Mouse (Mus musculus): Measurements from ENCODE around the gene Papolb.

Papolb gene

DNA sequence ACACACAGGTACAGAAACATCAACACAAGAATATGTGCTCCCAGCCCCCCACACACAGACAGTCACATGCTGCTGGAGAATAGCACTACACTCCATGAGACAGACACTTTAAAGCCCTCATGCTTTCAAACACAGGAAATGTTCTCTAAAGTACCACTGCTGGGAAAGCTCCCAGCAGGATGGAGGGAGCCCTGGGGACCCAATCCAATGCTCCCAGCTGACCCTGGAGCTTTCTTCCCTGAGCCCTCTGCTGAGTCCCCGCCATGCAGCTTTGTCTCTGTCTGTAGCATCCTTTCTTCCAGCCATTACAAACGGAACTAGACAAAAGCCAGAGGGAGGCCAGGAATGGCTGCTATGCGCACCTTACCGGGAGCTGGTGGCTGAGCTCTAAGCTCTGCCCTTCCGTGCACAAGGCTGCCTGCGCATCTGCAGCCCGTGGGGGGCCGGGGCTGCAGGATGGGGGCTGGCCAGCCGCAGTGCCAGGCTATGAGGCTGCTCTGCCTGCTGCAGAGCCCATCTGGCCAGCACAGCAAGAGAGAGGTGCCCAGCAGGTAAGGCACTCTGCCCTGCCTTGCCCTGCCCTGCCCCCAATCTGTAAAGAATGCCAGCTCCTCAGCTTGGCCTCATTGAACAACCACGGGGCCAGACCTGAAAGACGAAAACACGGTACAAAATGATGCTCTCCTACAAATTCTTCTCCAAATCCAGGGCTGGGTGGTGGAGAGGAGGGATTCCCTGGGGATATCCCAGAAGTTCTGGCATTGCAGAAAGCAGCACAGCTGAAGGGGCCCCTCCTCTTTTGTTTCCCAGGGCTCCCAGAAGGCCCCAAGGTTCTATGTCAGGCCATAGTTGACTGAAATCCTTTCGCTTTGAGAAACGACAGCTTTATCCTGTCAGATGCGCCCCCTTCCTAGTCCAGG, 20.5 kb downstream of the Papolb start:
- Histone ChIP-seq H3K27me3 (ENCODE audit: insufficient read depth, low read length) (no peaks in the 10 kb centered on the region), H3K4me3 (replicated peaks; ENCODE audit: low read length) (peak overlapping the region; percentile 63), H3K4me1 (replicated peaks; ENCODE audit: low read depth, low read length) (peaks cover 45% of the 10 kb centered on the region), H3K36me3 (ENCODE audit: insufficient read depth, low read length) (peaks cover 23% of the 10 kb centered on the region), H3K9me3 (ENCODE audit: low read length) (no peaks in the 10 kb centered on the region)
- TF ChIP-seq NANOG (IDR thresholded peaks at IDR 0.05; ENCODE audit: borderline replicate concordance, low read length) (peak; percentile 26; the same call in 1 of the 2 replicates), CTCF (conservative IDR thresholded peaks at IDR 0.05; ENCODE audit: low read length) (no peak), POU5F1 (IDR thresholded peaks at IDR 0.05; ENCODE audit: borderline replicate concordance, low read length) (no peak)

DNA sequence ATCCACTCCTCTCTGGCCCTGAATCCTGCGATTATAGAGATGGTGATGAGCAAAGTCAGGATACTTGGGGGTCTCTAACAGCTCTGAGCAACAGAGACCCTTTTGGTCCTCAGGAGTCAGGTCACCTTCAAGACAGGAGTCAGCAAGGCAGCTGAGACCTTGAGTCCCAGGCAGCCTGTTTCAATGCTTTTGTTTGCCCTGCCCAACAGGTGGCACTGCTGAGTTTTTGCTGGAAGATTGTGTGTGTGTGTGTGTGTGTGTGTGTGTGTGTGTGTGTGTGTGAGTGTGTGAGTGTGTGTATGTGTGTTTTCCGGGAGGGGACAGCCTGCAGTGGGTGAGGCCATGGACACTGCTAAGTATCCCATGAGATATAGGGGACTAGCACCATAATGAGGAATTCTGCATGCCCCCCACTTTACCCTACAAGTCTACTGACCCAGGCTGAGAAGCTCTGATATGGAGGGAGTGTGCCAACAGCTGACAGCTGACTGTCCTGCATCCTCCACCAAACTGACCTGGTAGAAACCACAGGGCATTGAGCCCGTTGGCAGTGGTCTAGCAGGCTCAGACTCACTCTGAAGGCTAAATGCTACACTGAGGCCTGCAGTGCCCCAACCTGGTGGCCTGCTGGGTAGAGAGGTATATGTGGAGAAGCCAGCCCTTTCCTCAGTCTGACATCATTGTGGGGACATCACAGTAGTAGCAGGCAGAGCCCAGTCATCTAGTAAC, 24.0 kb downstream of the Papolb start:
- Histone ChIP-seq H3K9me3 (ENCODE audit: low read length) (no peaks in the 10 kb centered on the region), H3K4me3 (replicated peaks; ENCODE audit: low read length) (peak overlapping the region; percentile 57), H3K27me3 (ENCODE audit: insufficient read depth, low read length) (no peaks in the 10 kb centered on the region), H3K36me3 (ENCODE audit: insufficient read depth, low read length) (peaks cover 29% of the 10 kb centered on the region), H3K4me1 (replicated peaks; ENCODE audit: low read depth, low read length) (peaks cover 80% of the 10 kb centered on the region)
- TF ChIP-seq CTCF (conservative IDR thresholded peaks at IDR 0.05; ENCODE audit: low read length) (no peak; the same call in 1 of the 2 replicates), POU5F1 (IDR thresholded peaks at IDR 0.05; ENCODE audit: borderline replicate concordance, low read length) (no peak), NANOG (IDR thresholded peaks at IDR 0.05; ENCODE audit: borderline replicate concordance, low read length) (no peak)

- TF ChIP-seq NANOG (IDR thresholded peaks at IDR 0.05; ENCODE audit: borderline replicate concordance, low read length) (no peak), POU5F1 (IDR thresholded peaks at IDR 0.05; ENCODE audit: borderline replicate concordance, low read length) (no peak), CTCF (conservative IDR thresholded peaks at IDR 0.05; ENCODE audit: low read length) (no peak)
- H3K4me1 ChIP-seq (replicated peaks; ENCODE audit: low read depth, low read length): peaks cover 83% of the 10 kb centered on the region
- H3K27me3 ChIP-seq (ENCODE audit: insufficient read depth, low read length): no peaks in the 10 kb centered on the region
- H3K36me3 ChIP-seq (ENCODE audit: insufficient read depth, low read length): peaks cover 29% of the 10 kb centered on the region
- H3K4me3 ChIP-seq (replicated peaks; ENCODE audit: low read length): no peak overlapping the region
- no peaks in the 10 kb centered on the region for H3K9me3 ChIP-seq (ENCODE audit: low read length)
These were observed 25.7 kb downstream of the Papolb start for GRCm38 (mm10) chr5:142504175-142504574.

GRCm38 (mm10) chr5:142502414-142502813, 27.5 kb downstream of the Papolb start:
- no peaks in the 10 kb centered on the region for H3K9me3 ChIP-seq (ENCODE audit: low read length)
- TF ChIP-seq NANOG (IDR thresholded peaks at IDR 0.05; ENCODE audit: borderline replicate concordance, low read length) (no peak), CTCF (conservative IDR thresholded peaks at IDR 0.05; ENCODE audit: low read length) (peak; percentile 61), POU5F1 (IDR thresholded peaks at IDR 0.05; ENCODE audit: borderline replicate concordance, low read length) (no peak)
- H3K36me3 ChIP-seq (ENCODE audit: insufficient read depth, low read length): peaks cover 31% of the 10 kb centered on the region
- peaks cover 75% of the 10 kb centered on the region for H3K4me1 ChIP-seq (replicated peaks; ENCODE audit: low read depth, low read length)
- 0 out of 2 replicates have a peak overlapping the region, but pooled peaks have one; percentile 10 for H3K4me3 ChIP-seq (replicated peaks; ENCODE audit: low read length)
- no peaks in the 10 kb centered on the region for H3K27me3 ChIP-seq (ENCODE audit: insufficient read depth, low read length)

DNA sequence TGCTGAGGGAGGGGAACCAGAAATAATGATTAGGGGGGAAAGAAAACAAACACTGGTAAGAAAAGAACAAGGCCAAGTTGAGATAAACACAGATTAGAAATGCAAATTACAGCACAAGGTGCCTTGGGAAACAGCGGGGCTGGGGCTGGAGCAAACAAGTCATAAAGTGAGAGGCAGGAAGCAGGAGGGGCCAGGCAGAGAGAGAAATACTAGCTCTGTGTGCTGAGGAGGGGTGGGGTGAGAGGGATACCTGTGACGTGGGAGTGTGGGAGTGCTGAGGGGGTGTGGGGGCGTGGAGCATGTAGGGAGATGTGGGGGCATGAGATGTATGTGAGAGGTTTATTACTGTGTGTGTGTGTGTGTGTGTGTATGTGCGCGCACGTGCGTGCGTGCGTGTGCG, 29.0 kb downstream of the Papolb start:
- Histone ChIP-seq H3K4me1 (replicated peaks; ENCODE audit: low read depth, low read length) (peaks cover 68% of the 10 kb centered on the region), H3K36me3 (ENCODE audit: insufficient read depth, low read length) (peaks cover 22% of the 10 kb centered on the region; the same call in 1 of the 2 replicates), H3K4me3 (replicated peaks; ENCODE audit: low read length) (no peak overlapping the region), H3K9me3 (ENCODE audit: low read length) (no peaks in the 10 kb centered on the region), H3K27me3 (ENCODE audit: insufficient read depth, low read length) (no peaks in the 10 kb centered on the region)
- TF ChIP-seq NANOG (IDR thresholded peaks at IDR 0.05; ENCODE audit: borderline replicate concordance, low read length) (no peak), CTCF (conservative IDR thresholded peaks at IDR 0.05; ENCODE audit: low read length) (no peak), POU5F1 (IDR thresholded peaks at IDR 0.05; ENCODE audit: borderline replicate concordance, low read length) (no peak)

DNA sequence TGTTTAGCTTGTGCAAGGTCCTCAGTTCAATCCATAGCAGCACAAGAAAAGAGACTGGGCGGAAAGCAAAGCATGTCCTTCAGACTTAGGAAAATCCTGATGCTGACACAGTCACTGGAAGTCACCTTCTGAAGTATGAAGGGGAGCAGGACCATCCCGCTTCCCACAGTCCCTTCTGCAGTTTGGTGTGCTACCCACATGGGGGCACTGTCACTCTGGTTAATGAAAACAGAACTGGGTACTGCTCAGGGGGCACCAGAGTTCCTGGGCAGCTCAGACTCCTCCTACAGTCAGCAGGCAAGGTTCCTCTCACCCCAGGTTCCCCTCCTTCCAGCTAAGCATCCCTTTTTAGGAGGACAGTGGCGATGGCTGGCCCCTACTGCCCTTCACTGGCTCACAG, 30.9 kb downstream of the Papolb start:
- Histone ChIP-seq H3K9me3 (ENCODE audit: low read length) (no peaks in the 10 kb centered on the region), H3K27me3 (ENCODE audit: insufficient read depth, low read length) (no peaks in the 10 kb centered on the region), H3K4me1 (replicated peaks; ENCODE audit: low read depth, low read length) (peaks cover 77% of the 10 kb centered on the region), H3K36me3 (ENCODE audit: insufficient read depth, low read length) (peaks cover 23% of the 10 kb centered on the region), H3K4me3 (replicated peaks; ENCODE audit: low read length) (no peak overlapping the region)
- TF ChIP-seq NANOG (IDR thresholded peaks at IDR 0.05; ENCODE audit: borderline replicate concordance, low read length): no peak
- TF ChIP-seq CTCF (conservative IDR thresholded peaks at IDR 0.05; ENCODE audit: low read length): peak; percentile 75

DNA sequence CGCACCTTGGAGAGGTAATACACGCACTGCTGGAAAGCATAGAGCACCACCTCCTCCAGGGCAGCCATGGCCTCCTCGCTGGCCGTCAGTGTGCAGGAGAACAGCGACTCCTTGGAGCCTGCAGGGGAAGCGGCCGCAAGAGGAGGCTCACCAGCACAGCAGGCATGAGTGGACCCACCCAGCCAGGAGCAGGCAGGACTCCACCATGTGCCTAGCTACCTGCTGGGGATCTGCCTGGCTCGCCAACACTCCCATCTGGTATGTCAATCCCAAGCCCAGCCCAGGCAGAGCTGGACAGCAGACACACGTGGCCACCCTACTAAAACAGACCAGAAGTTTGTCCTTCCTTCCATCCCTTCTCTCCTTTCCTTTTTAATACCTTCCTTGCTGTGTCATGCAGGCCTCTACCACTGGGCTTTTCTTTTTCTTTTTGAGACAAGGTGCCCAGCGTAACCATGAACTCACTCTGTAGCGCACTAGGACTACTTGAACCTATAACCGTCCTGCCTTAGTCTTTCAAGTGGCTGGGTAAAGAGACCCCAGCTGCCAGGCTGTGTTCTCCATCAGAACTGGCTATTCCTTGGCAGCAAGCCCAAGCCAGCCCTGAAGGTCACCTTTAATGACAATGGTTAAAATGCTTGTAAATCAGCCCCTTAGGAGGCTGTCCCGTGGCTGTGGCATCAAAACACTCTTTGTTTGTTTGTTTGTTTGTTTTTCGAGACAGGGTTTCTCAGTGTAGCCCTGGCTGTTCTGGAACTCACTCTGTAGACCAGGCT, 34.4 kb downstream of the Papolb start:
- Histone ChIP-seq H3K4me3 (replicated peaks; ENCODE audit: low read length) (no peak overlapping the region; the same call in 1 of the 2 replicates), H3K4me1 (replicated peaks; ENCODE audit: low read depth, low read length) (peaks cover 45% of the 10 kb centered on the region), H3K27me3 (ENCODE audit: insufficient read depth, low read length) (no peaks in the 10 kb centered on the region), H3K36me3 (ENCODE audit: insufficient read depth, low read length) (peaks cover 32% of the 10 kb centered on the region), H3K9me3 (ENCODE audit: low read length) (no peaks in the 10 kb centered on the region)
- TF ChIP-seq CTCF (conservative IDR thresholded peaks at IDR 0.05; ENCODE audit: low read length) (no peak), POU5F1 (IDR thresholded peaks at IDR 0.05; ENCODE audit: borderline replicate concordance, low read length) (no peak), NANOG (IDR thresholded peaks at IDR 0.05; ENCODE audit: borderline replicate concordance, low read length) (no peak)

- Histone ChIP-seq H3K36me3 (ENCODE audit: insufficient read depth, low read length) (peaks cover 33% of the 10 kb centered on the region), H3K4me1 (replicated peaks; ENCODE audit: low read depth, low read length) (peaks cover 34% of the 10 kb centered on the region), H3K9me3 (ENCODE audit: low read length) (no peaks in the 10 kb centered on the region), H3K4me3 (replicated peaks; ENCODE audit: low read length) (no peak overlapping the region), H3K27me3 (ENCODE audit: insufficient read depth, low read length) (no peaks in the 10 kb centered on the region)
- TF ChIP-seq CTCF (conservative IDR thresholded peaks at IDR 0.05; ENCODE audit: low read length): no peak
- no peak for TF ChIP-seq NANOG (IDR thresholded peaks at IDR 0.05; ENCODE audit: borderline replicate concordance, low read length)
- TF ChIP-seq POU5F1 (IDR thresholded peaks at IDR 0.05; ENCODE audit: borderline replicate concordance, low read length): no peak
These were observed 36.6 kb downstream of the Papolb start for GRCm38 (mm10) chr5:142493307-142493706.
